Mouse (Mus musculus) lung, postnatal 0 days (tissue): ENCODE data around the gene Ndufb7.

Experiments used
- CTCF ChIP-seq: IDR thresholded peaks from 2 replicates; pipeline ENCODE4 v1.5.1; 2016; ENCODE audit warnings: antibody characterized with exemption, mild to moderate bottlenecking
- EP300 ChIP-seq: IDR thresholded peaks from 2 replicates; pipeline ENCODE4 v1.6.1; 2016; ENCODE audit warnings: antibody characterized with exemption, mild to moderate bottlenecking, control low read depth

DNA sequence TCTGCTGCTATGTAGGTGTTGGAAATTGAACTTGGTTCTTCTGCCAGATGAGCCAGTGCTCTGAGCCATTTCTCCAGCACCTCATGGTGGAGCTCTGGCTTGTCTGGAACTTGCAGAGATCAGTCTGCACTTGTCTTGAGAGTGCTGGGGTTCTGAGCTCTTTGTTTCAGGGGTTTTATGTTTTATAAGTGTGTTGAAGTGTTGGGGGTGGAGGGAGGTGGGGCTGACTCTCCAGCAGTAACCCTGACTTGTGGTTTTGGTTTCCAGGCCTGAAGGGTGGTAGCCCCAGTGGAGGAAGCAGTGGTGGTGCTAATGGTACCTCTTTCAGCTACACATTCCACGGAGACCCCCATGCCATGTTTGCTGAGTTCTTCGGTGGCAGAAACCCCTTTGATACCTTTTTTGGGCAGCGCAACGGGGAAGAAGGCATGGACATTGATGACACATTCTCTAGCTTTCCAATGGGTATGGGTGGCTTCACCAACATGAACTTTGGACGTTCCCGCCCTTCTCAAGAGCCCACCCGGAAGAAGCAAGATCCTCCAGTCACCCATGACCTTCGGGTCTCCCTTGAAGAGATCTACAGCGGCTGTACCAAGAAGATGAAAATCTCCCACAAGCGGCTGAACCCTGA, 43.2 kb downstream of the Ndufb7 start:
- TF ChIP-seq CTCF (no peak), EP300 (no peak)
